Mouse (Mus musculus) spleen, adult 2 months (tissue): ENCODE results near the gene Gramd1c. TPM values are rescaled to one million over a fixed set of nuclear protein-coding genes. Genes with fewer than 3 reads are reported as not detected.

ENCODE experiments used
- DNase-seq, 2 experiments: peaks; one replicate each; pipeline versions ENCODE4 v3.0.0 to v3.0.0-alpha.2; 2012 to 2021; ENCODE audit warnings: low spot score in 2 of 2, low read depth in 1 of 2
- H3K27ac ChIP-seq: fragments of 200-500 bp; 2 replicates; pipeline ENCODE4 v1.5.1; 2012; ENCODE audit warnings: low read length, inconsistent platforms; ENCODE audit not compliant: insufficient read depth
- H3K27me3 ChIP-seq: fragments of 200-500 bp; 2 replicates; pipeline ENCODE4 v1.6.1; 2012; ENCODE audit warnings: mild to moderate bottlenecking, moderate library complexity, low read length, inconsistent platforms; ENCODE audit not compliant: control insufficient read depth, insufficient read depth
- H3K36me3 ChIP-seq: fragments of 200-500 bp; 2 replicates; pipeline ENCODE4 v1.6.1; 2012; ENCODE audit warnings: mild to moderate bottlenecking, low read length, inconsistent platforms; ENCODE audit not compliant: control insufficient read depth, insufficient read depth
- H3K4me1 ChIP-seq: fragments of 200-500 bp; 2 replicates; pipeline ENCODE4 v1.6.1; 2011; ENCODE audit warnings: inconsistent platforms; ENCODE audit not compliant: control insufficient read depth, insufficient read depth, insufficient read length
- H3K4me3 ChIP-seq: fragments of 200-500 bp; 2 replicates; pipeline ENCODE4 v1.5.1; 2011; ENCODE audit warnings: mild to moderate bottlenecking, inconsistent platforms; ENCODE audit not compliant: insufficient read depth, insufficient read length; ENCODE audit errors: extremely low read depth
- CTCF ChIP-seq: fragments of 200-500 bp; IDR thresholded peaks from 2 replicates; pipeline ENCODE4 v1.5.1; 2011; ENCODE audit warnings: mild to moderate bottlenecking, inconsistent platforms; ENCODE audit not compliant: insufficient read depth, insufficient read length, insufficient replicate concordance; ENCODE audit errors: extremely low read depth
- POLR2A ChIP-seq: fragments of 200-500 bp; IDR thresholded peaks from 2 replicates; pipeline ENCODE4 v1.6.1; 2011; ENCODE audit warnings: low read depth, low read length, inconsistent platforms
- whole genome bisulfite sequencing: fragments of 180-500 bp; shearing (Covaris S2); methylation state at CpG from one replicate; pipeline ENCODE4 v1.1.7; 2018; 5-methylcytosine and 5-hydroxymethylcytosine counted together
- polyA plus RNA-seq: library from polyadenylated mRNA; depleted of rRNA; stranded (reverse); fragments of >200 nt; gene quantifications from 2 replicates; pipeline ENCODE4 v1.2.3, GENCODE M21; 2012

The Gramd1c gene
- polyA plus RNA-seq, 1 experiment, result 0.30 TPM

DNA sequence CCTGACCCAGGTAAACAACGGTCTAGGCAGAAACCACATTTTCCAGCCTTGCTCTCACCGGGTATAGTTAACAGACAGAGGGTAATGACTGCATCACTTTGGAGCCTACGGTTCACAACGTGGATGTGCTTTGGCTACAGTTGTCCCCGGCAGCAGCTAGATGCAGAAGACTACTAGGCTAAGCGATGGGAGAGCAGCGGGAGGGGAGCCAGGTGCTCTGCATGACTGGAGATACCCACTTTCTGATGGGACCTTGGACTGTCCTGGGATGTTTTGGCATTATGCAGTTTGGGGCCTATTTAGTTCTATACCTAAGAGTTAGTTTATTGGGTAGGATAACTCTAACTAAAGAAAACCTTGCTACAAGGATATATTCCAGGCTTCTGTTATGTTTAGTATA lies 36.2 kb upstream of the Gramd1c start:
- H3K4me3 ChIP-seq, result no peak overlapping the region
- TF ChIP-seq CTCF (no peak), POLR2A (no peak)
- 95% methylated on average over 7 of the region's 7 CpGs for WGBS

DNA sequence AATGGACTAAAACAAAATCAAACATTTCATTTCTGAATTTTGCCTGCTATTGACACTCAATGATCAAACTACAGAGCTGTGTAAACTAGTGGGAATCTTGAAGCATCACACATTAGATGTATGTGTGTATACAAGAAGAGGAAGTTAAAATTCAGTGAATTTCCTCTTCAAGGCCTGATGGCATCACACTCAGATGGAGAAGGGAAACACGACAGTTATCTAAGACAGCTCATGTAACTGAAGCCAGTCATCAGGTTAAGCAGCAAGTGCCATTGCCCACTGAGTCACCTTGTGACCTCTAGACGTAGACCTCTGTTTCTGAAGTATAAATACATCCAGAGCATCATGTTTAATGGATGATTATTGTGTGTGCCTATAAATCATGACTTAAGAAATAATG lies 24.5 kb upstream of the Gramd1c start:
- Histone ChIP-seq H3K27ac (no peak overlapping the region), H3K27me3 (no peaks in the 10 kb centered on the region; the same call in 1 of the 2 replicates), H3K4me1 (no peaks in the 10 kb centered on the region), H3K4me3 (no peak overlapping the region), H3K36me3 (peaks cover 23% of the 10 kb centered on the region)
- TF ChIP-seq CTCF, result no peak
- no peak for TF ChIP-seq POLR2A
- DNase-seq, result no peak
- 52% methylated on average over 2 of the region's 2 CpGs for WGBS

More for the DNA sequence above, 36.2 kb upstream of the Gramd1c start:
- H3K27ac ChIP-seq, result no peak overlapping the region
- H3K36me3 ChIP-seq, result peaks cover 29% of the 10 kb centered on the region
- no peaks in the 10 kb centered on the region for H3K4me1 ChIP-seq
- H3K27me3 ChIP-seq, result no peaks in the 10 kb centered on the region
- no peak for DNase-seq

DNA sequence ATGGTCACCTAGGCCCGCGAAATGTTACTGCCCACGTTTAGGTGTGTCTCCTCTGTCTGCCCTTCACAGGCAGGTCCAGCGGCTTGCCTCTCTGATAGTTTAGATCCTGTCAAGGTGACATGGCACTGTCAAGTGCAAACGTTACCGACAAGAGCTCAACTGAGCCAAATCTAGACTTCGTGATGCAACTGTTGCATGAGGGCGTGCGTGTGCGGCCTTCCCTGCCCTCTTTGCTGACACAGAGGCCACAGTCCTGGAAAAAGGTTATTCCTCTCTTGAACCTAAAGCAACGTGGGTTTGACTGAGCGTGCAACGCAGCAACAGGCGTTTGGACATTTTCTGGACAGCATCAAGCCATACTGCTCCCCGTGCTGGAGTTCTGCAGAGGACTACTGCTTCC lies 1.8 kb downstream of the Gramd1c start:
- H3K36me3 ChIP-seq, result no peaks in the 10 kb centered on the region
- peaks cover 3% of the 10 kb centered on the region; the same call in 1 of the 2 replicates for H3K4me1 ChIP-seq
- H3K4me3 ChIP-seq, result no peak overlapping the region
- H3K27me3 ChIP-seq, result no peaks in the 10 kb centered on the region
- no peak overlapping the region for H3K27ac ChIP-seq
- no peak for DNase-seq
- TF ChIP-seq POLR2A, result no peak
- TF ChIP-seq CTCF, result no peak
- 93% methylated on average over 15 of the region's 15 CpGs for WGBS

DNA sequence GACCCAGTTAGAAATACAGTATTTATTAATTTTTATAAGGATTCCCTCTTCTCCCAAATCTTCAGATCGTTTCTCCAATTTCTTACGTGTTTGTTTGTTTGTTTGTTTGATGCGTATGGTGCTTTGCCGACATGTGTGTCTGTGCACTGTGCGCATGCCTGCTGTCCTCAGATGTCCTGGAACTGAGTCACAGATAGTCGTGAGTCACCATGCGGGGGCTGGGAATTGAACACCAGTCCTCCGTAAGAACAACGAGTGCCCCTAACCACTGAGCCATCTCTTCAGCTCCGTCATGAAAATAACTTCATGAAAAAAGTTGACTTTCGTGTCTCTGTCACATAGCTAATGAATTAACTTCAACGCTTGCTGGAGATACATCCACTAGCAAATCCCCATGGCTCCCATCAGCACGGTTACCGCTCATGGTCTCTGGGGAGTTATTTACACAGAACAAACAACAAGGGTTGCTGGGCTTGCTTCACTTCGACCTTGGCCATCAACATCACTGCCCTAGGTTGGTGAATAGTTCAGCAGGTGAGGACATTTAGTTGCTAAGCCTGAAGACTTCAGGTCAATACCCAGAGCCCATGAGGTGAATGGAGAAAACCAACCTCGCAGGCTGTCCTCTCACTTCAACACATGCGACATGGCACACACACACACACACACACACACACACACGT lies 2.4 kb downstream of the Gramd1c start:
- Histone ChIP-seq H3K27ac (no peak overlapping the region), H3K4me1 (peaks cover 3% of the 10 kb centered on the region; the same call in 1 of the 2 replicates), H3K27me3 (no peaks in the 10 kb centered on the region), H3K36me3 (no peaks in the 10 kb centered on the region), H3K4me3 (no peak overlapping the region)
- no peak for DNase-seq
- no peak for TF ChIP-seq POLR2A
- TF ChIP-seq CTCF, result no peak
- WGBS, result 90% methylated on average over 18 of the region's 18 CpGs

DNA sequence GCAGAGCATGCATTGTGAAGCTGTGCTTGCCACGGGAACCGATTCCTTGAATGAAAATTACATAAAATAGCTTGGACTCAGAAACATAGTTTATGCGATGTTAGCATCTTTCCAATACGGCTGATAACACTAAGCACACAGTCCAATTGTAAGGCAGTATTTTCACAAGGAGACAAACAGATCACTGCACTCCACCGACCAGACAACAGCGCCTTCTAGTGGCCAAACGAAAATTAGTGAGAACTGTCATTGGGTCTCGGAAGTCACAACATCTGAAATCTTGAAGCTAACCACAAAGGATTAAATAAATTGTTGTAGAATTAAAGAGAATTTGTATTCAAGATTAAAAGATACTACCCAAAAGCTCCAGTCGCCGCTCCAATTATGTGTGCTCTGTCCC lies 4.4 kb downstream of the Gramd1c start:
- TF ChIP-seq POLR2A (no peak), CTCF (peak; percentile 72; the same call in 1 of the 2 replicates)
- Histone ChIP-seq H3K36me3 (no peaks in the 10 kb centered on the region), H3K4me1 (peaks cover 3% of the 10 kb centered on the region; the same call in 1 of the 2 replicates), H3K4me3 (no peak overlapping the region), H3K27me3 (no peaks in the 10 kb centered on the region), H3K27ac (no peak overlapping the region)
- WGBS, result 26% methylated on average over 10 of the region's 10 CpGs
- peak; percentile 33 to 49 for DNase-seq

DNA sequence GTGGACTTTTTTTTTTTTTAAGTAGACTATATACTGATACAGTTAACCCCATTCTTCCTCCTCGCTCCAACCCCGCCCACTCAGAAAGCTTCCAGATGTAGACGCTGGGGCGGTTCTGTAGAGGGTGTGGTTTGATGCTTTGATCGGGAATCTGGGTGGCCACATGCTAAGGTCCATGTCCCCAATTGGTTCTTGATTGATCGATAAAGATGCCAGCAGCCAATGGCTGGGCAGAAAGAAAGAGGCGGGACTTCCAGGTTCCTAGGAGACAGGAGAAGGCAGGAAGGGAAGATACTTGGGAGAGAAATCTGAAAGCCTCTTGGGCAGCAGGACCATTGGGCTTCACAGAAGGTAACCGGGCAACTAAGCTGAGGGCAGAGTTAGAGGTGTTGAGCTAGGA lies 7.4 kb downstream of the Gramd1c start:
- DNase-seq, result no peak
- 80% methylated on average over 8 of the region's 8 CpGs for WGBS
- no peaks in the 10 kb centered on the region for H3K36me3 ChIP-seq
- no peak overlapping the region for H3K27ac ChIP-seq
- TF ChIP-seq CTCF (no peak), POLR2A (no peak)
- H3K4me1 ChIP-seq, result no peaks in the 10 kb centered on the region
- H3K4me3 ChIP-seq, result no peak overlapping the region
- H3K27me3 ChIP-seq, result no peaks in the 10 kb centered on the region

DNA sequence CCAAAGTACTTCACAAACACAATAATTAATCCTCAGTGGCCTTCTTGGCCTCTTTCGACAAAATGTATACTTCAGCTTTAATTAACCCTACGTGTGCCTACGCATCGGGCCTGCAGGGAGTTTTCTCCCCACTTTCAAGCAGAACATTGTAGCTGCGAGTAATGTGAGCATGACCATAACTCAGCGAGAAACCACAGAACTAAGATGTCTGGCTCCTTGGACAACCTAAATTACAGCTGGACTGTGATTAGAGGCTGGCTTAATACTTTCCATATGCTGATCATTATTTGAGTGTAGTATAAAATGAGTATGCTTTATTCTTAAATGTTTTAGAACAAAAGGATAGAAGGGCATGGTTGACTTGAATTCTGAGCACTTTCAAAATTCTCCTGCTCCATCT lies 9.9 kb downstream of the Gramd1c start:
- H3K27ac ChIP-seq, result no peak overlapping the region
- WGBS, result 84% methylated on average over 6 of the region's 6 CpGs
- no peak for TF ChIP-seq POLR2A
- TF ChIP-seq CTCF, result no peak
- no peaks in the 10 kb centered on the region for H3K4me1 ChIP-seq
- DNase-seq, result no peak
- no peak overlapping the region for H3K4me3 ChIP-seq
- H3K36me3 ChIP-seq, result no peaks in the 10 kb centered on the region
- no peaks in the 10 kb centered on the region for H3K27me3 ChIP-seq
